Mouse (Mus musculus) left cerebral cortex, postnatal 25 days (tissue): ENCODE results near the gene Magi1. TPM values are rescaled to one million over a fixed set of nuclear protein-coding genes. Genes with fewer than 3 reads are reported as not detected.

Experiments used
- DNase-seq, 2 experiments: peaks; one replicate each; pipeline ENCODE4 v3.0.0; 2022; ENCODE audit warnings: low spot score in 2 of 2, mixed read lengths in 1 of 2
- intact Hi-C: fragments of 180-260 bp; cut with DNase I; formaldehyde crosslinking; loops from one replicate; pipeline ENCODE4 v1.15.1; 2025
- total RNA-seq, 2 experiments: library from RNA; stranded (reverse); gene quantifications; 2 replicates each; pipeline ENCODE4 v1.2.3; 2021

The Magi1 gene
- total RNA-seq, 2 experiments from 2014 or later = 86.5 to 88.3 TPM

- intact Hi-C loops = loop anchor here (2.0 kb wide), 1 partner anchor 26 kb away; no protein-coding TSS in a partner anchor
- no peak for DNase-seq
Measured at GRCm38 (mm10) chr6:93818494-93818893, 465.2 kb downstream of the Magi1 start.

- intact Hi-C loops = no loop called here
Measured at GRCm38 (mm10) chr6:93805407-93805936, 478.2 kb downstream of the Magi1 start.

GRCm38 (mm10) chr6:93802390-93802789, 481.3 kb downstream of the Magi1 start:
- intact Hi-C loops = no loop called here

More at GRCm38 (mm10) chr6:93805407-93805936, 478.2 kb downstream of the Magi1 start:
- no peak for DNase-seq

GRCm38 (mm10) chr6:93800465-93800864, 483.3 kb downstream of the Magi1 start:
- no peak for DNase-seq
- intact Hi-C loops = no loop called here

More at GRCm38 (mm10) chr6:93802390-93802789, 481.3 kb downstream of the Magi1 start:
- DNase-seq = no peak

GRCm38 (mm10) chr6:93792309-93793215, 491.2 kb downstream of the Magi1 start:
- intact Hi-C loops = loop anchor here (5.0 kb wide), 1 partner anchor 55 kb away; no protein-coding TSS in a partner anchor

GRCm38 (mm10) chr6:93789721-93790120, 494.0 kb downstream of the Magi1 start:
- intact Hi-C loops = loop anchor here (5.0 kb wide), 1 partner anchor 58 kb away; no protein-coding TSS in a partner anchor
- DNase-seq = peak in 1 of 2 experiments; percentile 69

More at GRCm38 (mm10) chr6:93792309-93793215, 491.2 kb downstream of the Magi1 start:
- DNase-seq = peak in 1 of 2 experiments; percentile 50

GRCm38 (mm10) chr6:93787042-93787441, 496.7 kb downstream of the Magi1 start:
- intact Hi-C loops = no loop called here
- DNase-seq = peak in 1 of 2 experiments; percentile 64

GRCm38 (mm10) chr6:93786220-93786619, 497.5 kb downstream of the Magi1 start:
- intact Hi-C loops = no loop called here
- DNase-seq = no peak

GRCm38 (mm10) chr6:93771081-93771480, 512.6 kb downstream of the Magi1 start:
- no peak for DNase-seq
- intact Hi-C loops = loop anchor here (5.0 kb wide), 1 partner anchor 141 kb away; no protein-coding TSS in a partner anchor

GRCm38 (mm10) chr6:93770283-93771025, 513.3 kb downstream of the Magi1 start:
- no peak for DNase-seq
- intact Hi-C loops = loop anchor here (5.0 kb wide), 1 partner anchor 142 kb away; no protein-coding TSS in a partner anchor

GRCm38 (mm10) chr6:93758114-93758513, 525.6 kb downstream of the Magi1 start:
- intact Hi-C loops = loop anchor here (5.0 kb wide), 3 partner anchors 154 to 971 kb away; no protein-coding TSS in a partner anchor
- DNase-seq = no peak

- DNase-seq = peak; percentile 81 to 92
- intact Hi-C loops = loop anchor here (2.0 to 5.0 kb wide), 4 partner anchors 155 to 970 kb away; no protein-coding TSS in a partner anchor
Measured at GRCm38 (mm10) chr6:93757353-93758087, 526.2 kb downstream of the Magi1 start.

- no peak for DNase-seq
- intact Hi-C loops = no loop called here
Measured at GRCm38 (mm10) chr6:93743145-93743544, 540.6 kb downstream of the Magi1 start.

GRCm38 (mm10) chr6:93739786-93740185, 543.9 kb downstream of the Magi1 start:
- DNase-seq = no peak
- intact Hi-C loops = no loop called here

- intact Hi-C loops = no loop called here
- DNase-seq = peak in 1 of 2 experiments; percentile 59
Measured at GRCm38 (mm10) chr6:93737083-93737482, 546.6 kb downstream of the Magi1 start.

- intact Hi-C loops = no loop called here
- DNase-seq = no peak
Measured at GRCm38 (mm10) chr6:93736071-93736470, 547.6 kb downstream of the Magi1 start.

- peak in 1 of 2 experiments; percentile 87 for DNase-seq
- intact Hi-C loops = no loop called here
Measured at GRCm38 (mm10) chr6:93733800-93734199, 549.9 kb downstream of the Magi1 start.

GRCm38 (mm10) chr6:93729702-93730101, 554.0 kb downstream of the Magi1 start:
- intact Hi-C loops = loop anchor here (5.0 kb wide), 1 partner anchor 942 kb away; no protein-coding TSS in a partner anchor
- DNase-seq = no peak

GRCm38 (mm10) chr6:93728791-93729190, 554.9 kb downstream of the Magi1 start:
- intact Hi-C loops = loop anchor here (5.0 kb wide), 1 partner anchor 941 kb away; no protein-coding TSS in a partner anchor
- no peak for DNase-seq
